Mouse (Mus musculus) kidney, embryonic 14.5 days (tissue): ENCODE data around the gene Nrp1. TPM values are rescaled to one million over a fixed set of nuclear protein-coding genes. Genes with fewer than 3 reads are reported as not detected.

Experiments
- microRNA counts: library from miRNA; unstranded; fragments of <30 nt; microRNA quantifications from one replicate; lab custom pipeline; 2017
- microRNA-seq: library from miRNA; unstranded; fragments of <30 nt; microRNA quantifications from one replicate; pipeline ENCODE4, GENCODE M21; 2016
- polyA plus RNA-seq: library from polyadenylated mRNA; unstranded; fragments of >200 nt; fragmentation: Nextera tagmentation; extraction: Ambion mirVana; gene quantifications from 2 replicates; pipeline ENCODE4 v1.2.1, GENCODE M21; 2014

Gene Nrp1
- polyA plus RNA-seq, 1 experiment from 2014 or later: 113 TPM

MicroRNA genes within 50 kb of the gene (microRNA counts, 519-probe panel; counts per million panel counts)
- not detected for microRNA mmu-miR-1903 (lab: Ali Mortazavi, UCI)

Small RNA genes lying within 50 kb of the gene (microRNA-seq; reads per million reads assigned to microRNA genes)
- gene Mir1903: not detected
